Mouse (Mus musculus): ENCODE measurements around the gene Rars. TPM values are rescaled to one million over a fixed set of nuclear protein-coding genes. Genes with fewer than 3 reads are reported as not detected.

Gene Rars
- polyA plus RNA-seq (2015; fragmentation: Nextera tagmentation; extraction: Ambion mirVana), result 59.1 and 64.5 TPM in 2 replicates

DNA sequence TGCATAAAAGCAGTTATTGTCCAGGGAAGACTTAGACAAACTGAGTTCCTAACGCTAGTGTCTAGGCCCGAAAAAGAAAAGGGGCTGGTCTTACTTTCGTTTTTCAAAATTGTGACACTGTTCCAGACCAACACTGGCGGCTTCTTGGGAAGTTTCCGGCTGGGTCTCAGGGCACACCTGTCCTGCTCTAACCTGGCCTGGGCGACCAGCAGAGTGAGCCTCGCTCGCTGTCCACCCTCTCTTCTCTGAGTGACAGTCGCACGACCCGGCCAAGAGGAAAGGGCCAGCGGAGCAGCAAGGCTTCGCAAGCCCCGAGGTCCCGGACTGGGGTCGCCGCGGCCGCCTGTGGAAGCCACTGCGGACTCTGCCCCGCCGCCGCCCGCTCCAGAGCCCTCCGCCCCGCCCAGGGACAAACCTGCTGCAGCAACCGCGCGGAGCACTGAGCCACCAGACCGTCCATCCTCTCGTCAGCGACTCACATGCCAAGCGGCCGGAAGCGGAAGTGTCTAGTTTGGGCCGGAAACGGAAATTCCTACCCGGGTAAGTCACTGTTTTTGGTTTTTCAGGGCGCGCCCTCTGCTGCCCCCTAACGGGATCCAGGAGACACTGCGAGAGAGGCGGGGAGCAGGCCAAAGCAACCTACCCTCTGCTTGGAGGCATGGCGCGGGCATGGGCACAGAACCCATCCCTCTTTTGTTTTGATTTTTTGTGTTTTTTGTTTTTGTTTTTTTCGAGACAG, at the start of gene Rars:
Gene Rars, minus strand, starts transcription at position 485 of the 739 bp plus-strand sequence.
- Histone ChIP-seq H3K27me3 (ENCODE audit: control insufficient read depth, insufficient read depth, low read length) (no peaks in the 10 kb centered on the region), H3K27ac (ENCODE audit: low read length) (peak within 1 kb of the TSS; percentile 49), H3K9me3 (replicated peaks; ENCODE audit: control insufficient read depth, low read length) (no peaks in the 10 kb centered on the region), H3K4me2 (ENCODE audit: low read depth, low read length) (peak within 1 kb of the TSS; percentile 87), H3K4me3 (ENCODE audit: low read length) (peak within 1 kb of the TSS; percentile 97), H3K36me3 (ENCODE audit: control insufficient read depth, insufficient read depth) (peaks cover 7% of the 10 kb centered on the region), H3K4me1 (ENCODE audit: control insufficient read depth, insufficient read depth, low read length) (peaks cover 15% of the 10 kb centered on the region), H3K9ac (ENCODE audit: low read length) (peak within 1 kb of the TSS; percentile 89)
- peak; percentile 70 for ATAC-seq (replicated peaks; ENCODE audit: extremely low read depth, insufficient read depth, low FRiP score)
- 2% methylated on average over 46 of the region's 46 CpGs for WGBS

GRCm38 (mm10) chr11:35882777-35883176, 48.5 kb upstream of the Rars start:
- H3K4me2 ChIP-seq (ENCODE audit: low read depth, low read length), result no peak overlapping the region
- peaks cover 11% of the 10 kb centered on the region for H3K4me1 ChIP-seq (ENCODE audit: control insufficient read depth, insufficient read depth, low read length)
- no peak overlapping the region for H3K4me3 ChIP-seq (ENCODE audit: low read length)
- no peak overlapping the region for H3K9ac ChIP-seq (ENCODE audit: low read length)
- H3K27me3 ChIP-seq (ENCODE audit: control insufficient read depth, insufficient read depth, low read length), result no peaks in the 10 kb centered on the region
- no peak overlapping the region for H3K27ac ChIP-seq (ENCODE audit: low read length)
- no peaks in the 10 kb centered on the region for H3K9me3 ChIP-seq (replicated peaks; ENCODE audit: control insufficient read depth, low read length)
- WGBS, result 90% methylated on average over 6 of the region's 6 CpGs
- H3K36me3 ChIP-seq (ENCODE audit: control insufficient read depth, insufficient read depth), result no peaks in the 10 kb centered on the region
- ATAC-seq (replicated peaks; ENCODE audit: extremely low read depth, insufficient read depth, low FRiP score), result no peak

- H3K36me3 ChIP-seq (ENCODE audit: control insufficient read depth, insufficient read depth), result no peaks in the 10 kb centered on the region
- no peaks in the 10 kb centered on the region for H3K9me3 ChIP-seq (replicated peaks; ENCODE audit: control insufficient read depth, low read length)
- WGBS, result 35% methylated on average over 4 of the region's 4 CpGs
- H3K27ac ChIP-seq (ENCODE audit: low read length), result no peak overlapping the region
- peaks cover 16% of the 10 kb centered on the region for H3K4me1 ChIP-seq (ENCODE audit: control insufficient read depth, insufficient read depth, low read length)
- ATAC-seq (replicated peaks; ENCODE audit: extremely low read depth, insufficient read depth, low FRiP score), result no peak
- H3K4me3 ChIP-seq (ENCODE audit: low read length), result no peak overlapping the region
- no peak overlapping the region for H3K9ac ChIP-seq (ENCODE audit: low read length)
- H3K27me3 ChIP-seq (ENCODE audit: control insufficient read depth, insufficient read depth, low read length), result 0 out of 2 replicates have a peak, but pooled peaks cover 2% of the 10 kb centered on the region
- H3K4me2 ChIP-seq (ENCODE audit: low read depth, low read length), result no peak overlapping the region
Measured at GRCm38 (mm10) chr11:35878559-35878897, 44.2 kb upstream of the Rars start.

- H3K36me3 ChIP-seq (ENCODE audit: control insufficient read depth, insufficient read depth), result no peaks in the 10 kb centered on the region
- no peak overlapping the region for H3K4me3 ChIP-seq (ENCODE audit: low read length)
- H3K27me3 ChIP-seq (ENCODE audit: control insufficient read depth, insufficient read depth, low read length), result 0 out of 2 replicates have a peak, but pooled peaks cover 2% of the 10 kb centered on the region
- H3K9me3 ChIP-seq (replicated peaks; ENCODE audit: control insufficient read depth, low read length), result no peaks in the 10 kb centered on the region
- H3K4me1 ChIP-seq (ENCODE audit: control insufficient read depth, insufficient read depth, low read length), result peaks cover 17% of the 10 kb centered on the region
- WGBS, result 29% methylated on average over 14 of the region's 14 CpGs
- no peak overlapping the region for H3K4me2 ChIP-seq (ENCODE audit: low read depth, low read length)
- no peak overlapping the region for H3K9ac ChIP-seq (ENCODE audit: low read length)
- H3K27ac ChIP-seq (ENCODE audit: low read length), result no peak overlapping the region
- ATAC-seq (replicated peaks; ENCODE audit: extremely low read depth, insufficient read depth, low FRiP score), result no peak; the same call in 1 of the 2 replicates
Measured at GRCm38 (mm10) chr11:35877651-35878558, 43.6 kb upstream of the Rars start.

DNA sequence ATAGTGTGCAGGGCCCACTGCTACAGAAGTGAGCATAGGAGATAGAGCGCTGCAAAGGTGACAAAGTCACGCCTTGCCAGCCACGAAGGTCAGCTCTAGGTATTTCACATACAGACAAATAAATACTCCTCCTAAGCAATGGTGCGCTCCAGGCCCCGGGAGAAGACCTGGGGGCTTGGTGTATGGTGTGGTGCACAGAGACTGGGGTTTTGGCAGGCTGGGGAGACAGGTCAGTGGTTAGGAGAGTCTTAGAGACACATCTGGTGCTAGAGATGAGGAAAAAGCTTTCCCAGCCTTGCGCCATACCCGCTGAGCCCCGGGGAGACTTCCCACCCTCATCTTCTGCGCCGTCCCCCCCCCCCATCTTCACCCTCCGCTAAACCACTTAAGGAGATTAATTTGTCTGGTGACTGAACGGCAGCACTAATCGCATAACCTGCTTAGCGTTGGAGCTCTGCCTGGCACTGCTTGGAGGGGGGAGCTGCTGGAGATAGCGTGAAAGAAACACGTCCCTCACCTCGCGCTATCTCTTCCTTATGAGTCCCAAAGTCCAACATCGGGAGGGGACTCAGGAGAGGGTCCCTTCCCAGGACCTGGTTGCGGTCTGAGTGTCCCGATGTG, 39.4 kb upstream of the Rars start:
- Histone ChIP-seq H3K4me1 (ENCODE audit: control insufficient read depth, insufficient read depth, low read length) (peaks cover 14% of the 10 kb centered on the region), H3K4me2 (ENCODE audit: low read depth, low read length) (peak overlapping the region; percentile 56), H3K9me3 (replicated peaks; ENCODE audit: control insufficient read depth, low read length) (no peaks in the 10 kb centered on the region), H3K36me3 (ENCODE audit: control insufficient read depth, insufficient read depth) (no peaks in the 10 kb centered on the region), H3K27ac (ENCODE audit: low read length) (no peak overlapping the region), H3K27me3 (ENCODE audit: control insufficient read depth, insufficient read depth, low read length) (0 out of 2 replicates have a peak, but pooled peaks cover 2% of the 10 kb centered on the region), H3K4me3 (ENCODE audit: low read length) (peak overlapping the region; percentile 30), H3K9ac (ENCODE audit: low read length) (peak overlapping the region; percentile 29)
- WGBS, result 26% methylated on average over 21 of the region's 21 CpGs
- no peak for ATAC-seq (replicated peaks; ENCODE audit: extremely low read depth, insufficient read depth, low FRiP score)

- no peaks in the 10 kb centered on the region for H3K36me3 ChIP-seq (ENCODE audit: control insufficient read depth, insufficient read depth)
- no peak overlapping the region for H3K4me3 ChIP-seq (ENCODE audit: low read length)
- peaks cover 9% of the 10 kb centered on the region for H3K4me1 ChIP-seq (ENCODE audit: control insufficient read depth, insufficient read depth, low read length)
- H3K4me2 ChIP-seq (ENCODE audit: low read depth, low read length), result no peak overlapping the region
- no peak overlapping the region for H3K27ac ChIP-seq (ENCODE audit: low read length)
- WGBS, result 79% methylated on average over 9 of the region's 9 CpGs
- H3K9ac ChIP-seq (ENCODE audit: low read length), result no peak overlapping the region
- 0 out of 2 replicates have a peak, but pooled peaks cover 2% of the 10 kb centered on the region for H3K27me3 ChIP-seq (ENCODE audit: control insufficient read depth, insufficient read depth, low read length)
- H3K9me3 ChIP-seq (replicated peaks; ENCODE audit: control insufficient read depth, low read length), result no peaks in the 10 kb centered on the region
- no peak for ATAC-seq (replicated peaks; ENCODE audit: extremely low read depth, insufficient read depth, low FRiP score)
Measured at GRCm38 (mm10) chr11:35870961-35871360, 36.7 kb upstream of the Rars start.

DNA sequence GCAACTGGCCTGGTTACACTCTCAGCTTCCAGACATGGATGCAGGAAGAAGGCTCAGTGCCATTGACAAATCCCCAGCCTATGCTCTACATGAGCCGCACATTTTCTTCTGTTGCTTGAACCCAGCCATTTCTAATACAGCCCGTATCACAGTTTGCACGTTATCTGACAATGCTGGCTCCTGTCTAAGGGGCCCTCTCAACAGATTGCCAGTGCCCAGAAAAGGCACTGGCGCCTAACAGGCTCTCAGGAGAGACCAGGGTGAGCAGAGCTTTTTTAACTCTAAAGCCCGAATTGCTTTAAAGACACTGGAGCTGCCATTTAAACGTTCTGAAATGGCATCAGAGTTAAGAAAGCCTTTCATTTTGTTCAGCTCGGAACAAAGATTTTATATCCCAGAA, 31.8 kb upstream of the Rars start:
- Histone ChIP-seq H3K4me2 (ENCODE audit: low read depth, low read length) (peak overlapping the region; percentile 1; the same call in 1 of the 2 replicates), H3K36me3 (ENCODE audit: control insufficient read depth, insufficient read depth) (no peaks in the 10 kb centered on the region), H3K27me3 (ENCODE audit: control insufficient read depth, insufficient read depth, low read length) (no peaks in the 10 kb centered on the region), H3K27ac (ENCODE audit: low read length) (no peak overlapping the region), H3K9ac (ENCODE audit: low read length) (no peak overlapping the region), H3K4me1 (ENCODE audit: control insufficient read depth, insufficient read depth, low read length) (peaks cover 11% of the 10 kb centered on the region), H3K4me3 (ENCODE audit: low read length) (no peak overlapping the region), H3K9me3 (replicated peaks; ENCODE audit: control insufficient read depth, low read length) (no peaks in the 10 kb centered on the region)
- peak; percentile 57; the same call in 1 of the 2 replicates for ATAC-seq (replicated peaks; ENCODE audit: extremely low read depth, insufficient read depth, low FRiP score)
- WGBS, result 42% methylated on average over 7 of the region's 7 CpGs

DNA sequence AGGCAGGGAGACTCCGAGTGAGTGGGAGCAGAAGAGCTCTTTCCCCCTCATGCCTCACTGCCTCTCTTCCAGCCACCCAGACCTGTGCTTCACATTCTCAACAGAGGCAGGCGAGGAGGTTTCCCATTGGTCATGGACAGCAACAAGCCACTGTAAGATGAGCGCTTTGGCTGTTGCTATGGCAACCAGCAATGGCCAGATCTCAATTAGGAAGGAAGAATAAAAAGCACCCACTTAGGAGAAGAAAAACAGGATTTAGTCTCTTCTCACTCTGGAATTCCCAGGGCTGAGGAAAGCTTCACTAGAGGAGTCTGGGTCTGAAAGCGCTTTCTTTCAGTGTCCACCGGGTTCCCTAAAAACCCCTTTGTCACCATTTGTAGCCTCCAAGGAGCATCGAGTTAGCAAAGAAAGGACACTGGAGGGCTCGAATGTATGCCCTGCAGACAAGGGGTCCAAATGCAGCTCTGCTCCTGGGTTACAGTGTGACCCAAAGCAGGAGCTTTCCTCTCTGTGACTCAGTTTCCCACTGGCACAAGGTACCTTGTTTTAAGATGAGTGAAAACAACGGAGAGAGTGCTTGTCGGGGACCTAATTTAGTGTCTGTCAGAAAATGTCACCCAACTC, 30.8 kb upstream of the Rars start:
- H3K4me1 ChIP-seq (ENCODE audit: control insufficient read depth, insufficient read depth, low read length), result peaks cover 11% of the 10 kb centered on the region
- ATAC-seq (replicated peaks; ENCODE audit: extremely low read depth, insufficient read depth, low FRiP score), result no peak
- H3K9me3 ChIP-seq (replicated peaks; ENCODE audit: control insufficient read depth, low read length), result no peaks in the 10 kb centered on the region
- H3K36me3 ChIP-seq (ENCODE audit: control insufficient read depth, insufficient read depth), result no peaks in the 10 kb centered on the region
- no peaks in the 10 kb centered on the region for H3K27me3 ChIP-seq (ENCODE audit: control insufficient read depth, insufficient read depth, low read length)
- no peak overlapping the region for H3K9ac ChIP-seq (ENCODE audit: low read length)
- no peak overlapping the region for H3K4me2 ChIP-seq (ENCODE audit: low read depth, low read length)
- H3K4me3 ChIP-seq (ENCODE audit: low read length), result no peak overlapping the region
- H3K27ac ChIP-seq (ENCODE audit: low read length), result no peak overlapping the region
- 45% methylated on average over 9 of the region's 9 CpGs for WGBS
